Mouse (Mus musculus) embryonic facial prominence, embryonic 11.5 days (tissue): ENCODE measurements at regions not wholly inside any gene's neighbourhood (a gene's known extent, or its start where the extent isn't known, plus 50 kb on each side); places are given as distances from the start of the nearest gene placed in this dataset.

Source experiments
- ATAC-seq: fragments of 200-750 bp; cut with Nextera tagmentation; replicated peaks from 2 replicates; pipeline ENCODE4 v1.8.0; 2017; ENCODE audit warnings: low read depth; ENCODE audit not compliant: insufficient number of reproducible peaks, low FRiP score, low TSS enrichment
- DNase-seq: peaks from one replicate; pipeline ENCODE4 v3.0.0-alpha.2; 2015; ENCODE audit warnings: low spot score
- H3K27ac ChIP-seq: fragments of 300-500 bp; sonication (generic); replicated peaks from 2 replicates; pipeline ENCODE4 v1.5.1; 2014; ENCODE audit warnings: mild to moderate bottlenecking, low read depth, low read length, control low read depth
- H3K27me3 ChIP-seq: fragments of 300-500 bp; sonication (generic); 2 replicates; pipeline ENCODE4 v1.6.1; 2014; ENCODE audit warnings: mild to moderate bottlenecking, low read length, moderate library complexity, mixed read lengths; ENCODE audit not compliant: control insufficient read depth, insufficient read depth
- H3K36me3 ChIP-seq: fragments of 300-500 bp; sonication (generic); replicated peaks from 2 replicates; pipeline ENCODE4 v1.6.1; 2014; ENCODE audit warnings: low read depth, mild to moderate bottlenecking, low read length, moderate library complexity, mixed read lengths; ENCODE audit not compliant: control insufficient read depth, insufficient read depth
- H3K4me1 ChIP-seq: fragments of 300-500 bp; sonication (generic); 2 replicates; pipeline ENCODE4 v1.6.1; 2014; ENCODE audit warnings: low read length, mixed read lengths; ENCODE audit not compliant: control insufficient read depth, insufficient read depth
- H3K4me2 ChIP-seq: fragments of 300-500 bp; sonication (generic); 2 replicates; pipeline ENCODE4 v1.6.1; 2014; ENCODE audit warnings: low read depth, mild to moderate bottlenecking, control low read depth, low read length, moderate library complexity
- H3K4me3 ChIP-seq: fragments of 300-500 bp; sonication (generic); 2 replicates; pipeline ENCODE4 v1.5.1; 2014; ENCODE audit warnings: low read depth, low read length, control low read depth
- H3K9ac ChIP-seq: fragments of 300-500 bp; sonication (generic); replicated peaks from 2 replicates; pipeline ENCODE4 v1.6.1; 2014; ENCODE audit warnings: mild to moderate bottlenecking, control low read depth, low read length
- H3K9me3 ChIP-seq: fragments of 300-500 bp; sonication (generic); replicated peaks from 2 replicates; pipeline ENCODE4 v1.6.1; 2016; ENCODE audit warnings: mild to moderate bottlenecking, low read length, inconsistent platforms, mixed read lengths; ENCODE audit not compliant: control insufficient read depth
- WGBS: fragments of 180-500 bp; shearing (Covaris S2); extraction: QIAGEN DNeasy Blood & Tissue Kit; methylation state at CpG from one replicate; pipeline ENCODE4 v1.1.7; 2014; 5-methylcytosine and 5-hydroxymethylcytosine counted together

- no peak for DNase-seq
- Histone ChIP-seq H3K4me2 (no peak overlapping the region), H3K4me3 (no peak overlapping the region), H3K36me3 (no peaks in the 10 kb centered on the region), H3K4me1 (no peaks in the 10 kb centered on the region), H3K9ac (no peak overlapping the region), H3K27me3 (no peaks in the 10 kb centered on the region), H3K27ac (no peak overlapping the region), H3K9me3 (no peaks in the 10 kb centered on the region)
- 96% methylated on average over 1 of the region's 1 CpGs for WGBS
- ATAC-seq, result no peak
These were observed 133.0 kb upstream of the Plcb4 start for GRCm38 (mm10) chr2:135525779-135526178.

DNA sequence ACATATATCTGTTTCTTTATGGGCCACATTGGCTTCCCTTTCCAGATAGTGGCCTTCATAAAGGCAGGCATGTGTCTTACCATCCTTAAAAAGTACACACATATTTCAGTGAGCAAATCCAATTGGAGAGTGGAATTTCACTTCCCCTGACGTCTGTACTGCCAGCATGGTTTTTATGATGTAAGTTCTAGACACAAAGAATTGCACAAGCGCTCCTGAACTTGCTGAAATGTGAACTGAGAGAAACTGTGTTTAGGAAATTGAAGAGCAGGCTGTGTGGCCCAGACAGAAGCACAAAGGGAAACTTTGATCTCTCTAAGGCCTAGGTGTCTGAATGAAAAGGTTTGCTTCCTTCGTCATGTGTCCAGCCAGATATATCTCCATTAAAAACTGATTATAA is 129.2 kb upstream of the Plcb4 start:
- DNase-seq (no peak), ATAC-seq (no peak)
- Histone ChIP-seq H3K4me1 (no peaks in the 10 kb centered on the region), H3K36me3 (no peaks in the 10 kb centered on the region), H3K9ac (no peak overlapping the region), H3K9me3 (no peaks in the 10 kb centered on the region), H3K4me2 (no peak overlapping the region), H3K27ac (no peak overlapping the region), H3K27me3 (no peaks in the 10 kb centered on the region), H3K4me3 (no peak overlapping the region)
- WGBS, result 77% methylated on average over 3 of the region's 3 CpGs

GRCm38 (mm10) chr2:135536303-135536871 is 122.4 kb upstream of the Plcb4 start:
- DNase-seq (no peak), ATAC-seq (no peak)
- H3K9me3 ChIP-seq, result no peaks in the 10 kb centered on the region
- H3K36me3 ChIP-seq, result no peaks in the 10 kb centered on the region
- H3K9ac ChIP-seq, result no peak overlapping the region
- no peaks in the 10 kb centered on the region for H3K27me3 ChIP-seq
- WGBS, result 57% methylated on average over 11 of the region's 11 CpGs
- H3K4me1 ChIP-seq, result no peaks in the 10 kb centered on the region
- no peak overlapping the region for H3K4me3 ChIP-seq
- no peak overlapping the region for H3K27ac ChIP-seq
- H3K4me2 ChIP-seq, result no peak overlapping the region

GRCm38 (mm10) chr2:135538022-135538421 is 120.8 kb upstream of the Plcb4 start:
- Histone ChIP-seq H3K4me3 (no peak overlapping the region), H3K4me2 (no peak overlapping the region), H3K9ac (no peak overlapping the region), H3K4me1 (no peaks in the 10 kb centered on the region), H3K27me3 (no peaks in the 10 kb centered on the region), H3K27ac (no peak overlapping the region), H3K36me3 (no peaks in the 10 kb centered on the region), H3K9me3 (no peaks in the 10 kb centered on the region)
- DNase-seq (no peak), ATAC-seq (no peak)
- WGBS, result 42% methylated on average over 2 of the region's 2 CpGs

GRCm38 (mm10) chr2:135541058-135541457 is 117.8 kb upstream of the Plcb4 start:
- Histone ChIP-seq H3K9me3 (no peaks in the 10 kb centered on the region), H3K4me3 (no peak overlapping the region), H3K27me3 (no peaks in the 10 kb centered on the region), H3K36me3 (no peaks in the 10 kb centered on the region), H3K27ac (no peak overlapping the region), H3K4me1 (no peaks in the 10 kb centered on the region), H3K4me2 (no peak overlapping the region), H3K9ac (no peak overlapping the region)
- ATAC-seq (no peak), DNase-seq (no peak)
- 86% methylated on average over 2 of the region's 2 CpGs for WGBS

DNA sequence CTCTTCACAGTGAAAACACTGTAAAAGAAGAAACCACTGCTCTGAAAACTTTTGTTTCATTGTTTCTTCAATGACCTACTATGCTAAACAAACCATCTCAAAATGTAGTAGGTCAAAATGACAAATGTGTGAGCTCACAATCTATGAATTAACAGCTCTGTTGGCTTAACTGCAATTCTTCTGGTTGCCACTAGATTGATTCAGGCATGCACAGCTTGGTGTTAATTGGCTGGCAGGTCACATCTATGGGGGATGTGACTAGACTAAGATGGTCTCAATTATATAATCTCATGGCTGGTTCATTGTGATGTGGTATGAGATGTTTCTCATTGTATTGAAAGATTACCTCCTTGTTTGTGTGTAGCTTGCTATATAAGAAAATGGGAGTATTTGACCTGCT is 116.9 kb upstream of the Plcb4 start:
- no peaks in the 10 kb centered on the region for H3K4me1 ChIP-seq
- no peaks in the 10 kb centered on the region for H3K9me3 ChIP-seq
- H3K27me3 ChIP-seq, result no peaks in the 10 kb centered on the region
- no peak overlapping the region for H3K4me3 ChIP-seq
- ATAC-seq, result no peak
- no peak overlapping the region for H3K9ac ChIP-seq
- no peak overlapping the region for H3K4me2 ChIP-seq
- no peak for DNase-seq
- H3K36me3 ChIP-seq, result no peaks in the 10 kb centered on the region
- H3K27ac ChIP-seq, result no peak overlapping the region

DNA sequence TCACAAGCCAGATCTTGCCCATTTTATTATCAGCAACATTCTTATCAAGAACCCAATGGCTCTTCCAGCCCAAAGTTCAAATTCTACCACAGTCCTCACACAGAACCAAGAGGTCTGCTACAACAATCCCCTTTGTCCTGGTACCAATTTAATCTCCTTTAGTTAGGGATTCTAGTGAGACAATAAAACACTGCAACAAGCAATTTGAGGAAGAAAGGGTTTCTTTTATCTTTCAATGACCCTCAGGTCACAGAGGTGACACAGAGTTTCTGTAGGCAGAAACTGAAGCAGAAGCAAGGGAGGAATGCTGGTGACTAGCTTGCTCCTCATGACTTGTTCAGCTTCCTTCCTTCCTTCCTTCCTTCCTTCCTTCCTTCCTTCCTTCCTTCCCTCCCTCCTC is 113.9 kb upstream of the Plcb4 start:
- no peak overlapping the region for H3K4me2 ChIP-seq
- ATAC-seq (no peak), DNase-seq (no peak)
- no peaks in the 10 kb centered on the region for H3K27me3 ChIP-seq
- H3K36me3 ChIP-seq, result no peaks in the 10 kb centered on the region
- no peak overlapping the region for H3K9ac ChIP-seq
- H3K9me3 ChIP-seq, result no peaks in the 10 kb centered on the region
- H3K27ac ChIP-seq, result no peak overlapping the region
- H3K4me3 ChIP-seq, result no peak overlapping the region
- H3K4me1 ChIP-seq, result no peaks in the 10 kb centered on the region

- no peaks in the 10 kb centered on the region for H3K27me3 ChIP-seq
- ATAC-seq, result no peak
- H3K4me3 ChIP-seq, result no peak overlapping the region
- DNase-seq, result no peak
- no peaks in the 10 kb centered on the region for H3K9me3 ChIP-seq
- WGBS, result 81% methylated on average over 3 of the region's 3 CpGs
- no peak overlapping the region for H3K4me2 ChIP-seq
- H3K27ac ChIP-seq, result no peak overlapping the region
- H3K9ac ChIP-seq, result no peak overlapping the region
- H3K36me3 ChIP-seq, result no peaks in the 10 kb centered on the region
- no peaks in the 10 kb centered on the region for H3K4me1 ChIP-seq
These were observed 110.8 kb upstream of the Plcb4 start for GRCm38 (mm10) chr2:135547966-135548365.
